Mouse (Mus musculus): Measurements from ENCODE around the gene Plin5.
A peak's percentile ranks its signal among the peaks of the same experiment; 100 is the strongest.
"Not testable (repeated sequence)": the region's sequence is repeated elsewhere in the genome, so short reads cannot be mapped to it uniquely, and the experiment has no call there.

Plin5 gene

GRCm38 (mm10) chr17:56074097-56074826, 43.1 kb downstream of the Plin5 start:
- peak; percentile 61 to 69 for DNase-seq (ENCODE audit: low spot score in 2 of 2)

GRCm38 (mm10) chr17:56072243-56072642, 45.2 kb downstream of the Plin5 start:
- DNase-seq (ENCODE audit: low spot score in 2 of 2), result no peak

- no peak for DNase-seq (ENCODE audit: low spot score in 2 of 2)
These were observed 46.3 kb downstream of the Plin5 start for GRCm38 (mm10) chr17:56071126-56071525.

GRCm38 (mm10) chr17:56069066-56069465, 48.3 kb downstream of the Plin5 start:
- no peak for DNase-seq (ENCODE audit: low spot score in 2 of 2)

GRCm38 (mm10) chr17:56066451-56066850, 50.9 kb downstream of the Plin5 start:
- no peak for DNase-seq (ENCODE audit: low spot score in 2 of 2)

- DNase-seq (ENCODE audit: low spot score in 2 of 2), result not testable (repeated sequence)
These were observed 51.7 kb downstream of the Plin5 start for GRCm38 (mm10) chr17:56065715-56066114.

GRCm38 (mm10) chr17:56062081-56062480, 55.3 kb downstream of the Plin5 start:
- DNase-seq (ENCODE audit: low spot score in 2 of 2), result no peak

Measured in frontal cortex, postnatal 10 days (tissue).